Mouse (Mus musculus) cerebellum, adult 2 months (tissue): ENCODE measurements around the gene Ccr4. TPM values are rescaled to one million over a fixed set of nuclear protein-coding genes. Genes with fewer than 3 reads are reported as not detected.
"Not testable (repeated sequence)": the region's sequence is repeated elsewhere in the genome, so short reads cannot be mapped to it uniquely, and the experiment has no call there.

ENCODE experiments used
- DNase-seq, 2 experiments: peaks; one replicate each; pipeline ENCODE4 v3.0.0; 2021
- H3K27ac ChIP-seq: fragments of 200-500 bp; 2 replicates; pipeline ENCODE4 v1.5.1; 2012; ENCODE audit warnings: low read length, control low read depth, inconsistent platforms; ENCODE audit not compliant: insufficient read depth
- H3K27me3 ChIP-seq: fragments of 200-500 bp; 2 replicates; pipeline ENCODE4 v1.6.1; 2012; ENCODE audit warnings: inconsistent platforms, mild to moderate bottlenecking, low read length, moderate library complexity; ENCODE audit not compliant: control insufficient read depth, insufficient read depth
- H3K4me1 ChIP-seq: fragments of 200-500 bp; 2 replicates; pipeline ENCODE4 v1.6.1; 2011; ENCODE audit warnings: low read length; ENCODE audit not compliant: control insufficient read depth, insufficient read depth
- H3K4me3 ChIP-seq: fragments of 200-500 bp; replicated peaks from 2 replicates; pipeline ENCODE3; 2011; ENCODE audit warnings: mild to moderate bottlenecking, low read depth, low read length, control low read depth; ENCODE audit not compliant: insufficient read depth
- CTCF ChIP-seq: fragments of 200-500 bp; IDR thresholded peaks from 2 replicates; pipeline ENCODE4 v1.5.1; 2011; ENCODE audit warnings: low read depth, mild to moderate bottlenecking, control low read depth, low read length, moderate library complexity, borderline replicate concordance; ENCODE audit not compliant: insufficient read depth
- POLR2A ChIP-seq: fragments of 200-500 bp; IDR thresholded peaks from 2 replicates; pipeline ENCODE4 v1.6.1; 2011; ENCODE audit warnings: low read length, control low read depth, borderline replicate concordance; ENCODE audit not compliant: insufficient read depth
- WGBS: fragments of 180-500 bp; shearing (Covaris S2); methylation state at CpG from one replicate; pipeline ENCODE4 v1.1.7; 2018; 5-methylcytosine and 5-hydroxymethylcytosine counted together
- polyA plus RNA-seq: library from polyadenylated mRNA; depleted of rRNA; stranded (reverse); fragments of >200 nt; gene quantifications from 2 replicates; pipeline ENCODE4 v1.2.3, GENCODE M21; 2012

Gene Ccr4
- polyA plus RNA-seq, 1 experiment: not detected

- Histone ChIP-seq H3K4me3 (no peak overlapping the region), H3K27ac (no peak overlapping the region), H3K4me1 (no peaks in the 10 kb centered on the region), H3K27me3 (no peaks in the 10 kb centered on the region; the same call in 1 of the 2 replicates)
- WGBS: 12% methylated on average over 9 of the region's 9 CpGs
- no peak for DNase-seq
- TF ChIP-seq CTCF: no peak
- no peak for TF ChIP-seq POLR2A
Observed at GRCm38 (mm10) chr9:114528680-114529048, 23.9 kb upstream of the Ccr4 start.

- no peak for DNase-seq
- WGBS: 28% methylated on average over 17 of the region's 17 CpGs
- Histone ChIP-seq H3K4me3 (no peak overlapping the region), H3K4me1 (no peaks in the 10 kb centered on the region), H3K27me3 (no peaks in the 10 kb centered on the region; the same call in 1 of the 2 replicates), H3K27ac (no peak overlapping the region)
- TF ChIP-seq POLR2A: no peak
- no peak for TF ChIP-seq CTCF
Observed at GRCm38 (mm10) chr9:114527992-114528679, 23.4 kb upstream of the Ccr4 start.

DNA sequence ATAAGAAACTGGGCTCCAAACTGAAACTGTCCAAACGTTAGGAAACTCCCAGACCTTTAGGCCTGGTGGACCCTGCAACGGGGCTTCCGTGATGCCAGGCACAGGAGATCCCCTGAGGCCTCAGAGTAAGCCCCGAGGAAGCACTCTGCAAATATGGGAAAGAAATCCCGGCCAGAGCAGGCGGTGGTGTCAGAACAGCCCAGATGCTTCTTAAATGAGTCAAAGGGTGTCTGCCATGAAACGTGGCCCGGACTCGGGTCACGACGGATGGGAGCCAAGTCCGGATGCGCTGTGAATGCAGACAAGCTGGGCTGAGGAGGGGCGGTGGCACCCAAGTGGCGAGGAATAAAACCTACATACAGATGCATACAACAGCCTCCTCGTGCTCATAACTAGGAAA is 22.4 kb upstream of the Ccr4 start:
- no peak overlapping the region for H3K4me3 ChIP-seq
- H3K4me1 ChIP-seq: no peaks in the 10 kb centered on the region
- TF ChIP-seq CTCF (no peak), POLR2A (no peak)
- DNase-seq: no peak
- WGBS: 13% methylated on average over 16 of the region's 16 CpGs
- H3K27me3 ChIP-seq: no peaks in the 10 kb centered on the region; the same call in 1 of the 2 replicates
- H3K27ac ChIP-seq: no peak overlapping the region

DNA sequence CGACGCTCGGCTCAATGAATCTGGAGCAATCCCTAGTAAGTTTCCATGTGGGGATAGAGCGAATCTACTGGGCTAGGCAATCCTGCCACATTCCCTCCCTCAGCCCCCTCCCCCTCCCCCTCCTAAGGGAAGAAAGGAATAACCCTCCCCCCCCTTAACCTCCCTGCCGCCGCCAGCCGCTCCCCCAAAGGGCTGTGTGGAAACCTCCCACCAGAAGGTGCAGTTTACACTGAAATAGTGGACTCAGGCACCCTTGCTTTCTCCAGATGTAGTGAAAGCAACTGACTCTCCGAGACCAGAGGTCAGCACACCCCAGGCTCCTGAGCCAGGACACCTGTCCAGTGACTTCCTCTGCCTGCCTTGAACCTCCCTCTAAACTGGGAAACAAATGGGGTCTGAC is 21.9 kb upstream of the Ccr4 start:
- Histone ChIP-seq H3K4me3 (no peak overlapping the region), H3K27ac (no peak overlapping the region), H3K4me1 (no peaks in the 10 kb centered on the region), H3K27me3 (no peaks in the 10 kb centered on the region; the same call in 1 of the 2 replicates)
- no peak for DNase-seq
- 38% methylated on average over 8 of the region's 8 CpGs for WGBS
- TF ChIP-seq POLR2A: no peak
- TF ChIP-seq CTCF: no peak

DNA sequence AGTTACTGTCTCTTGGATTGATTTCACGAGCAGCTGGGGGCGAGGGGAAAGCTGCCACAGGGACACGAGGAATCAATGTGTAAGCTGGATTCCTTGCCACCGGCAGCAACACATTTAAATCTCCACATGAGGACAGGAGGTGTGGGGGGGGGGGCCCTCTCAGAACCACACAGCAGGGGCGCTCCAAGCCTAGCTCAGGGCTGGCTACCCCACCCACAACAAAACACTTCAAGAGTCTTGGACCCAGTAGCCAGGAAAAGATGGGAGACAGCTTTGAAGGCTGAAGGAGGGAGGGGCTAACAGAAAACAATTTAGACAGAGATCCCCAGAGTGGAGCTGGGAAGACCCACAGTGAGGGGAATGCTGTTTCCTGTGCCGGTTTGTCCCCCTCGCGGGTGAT is 21.2 kb upstream of the Ccr4 start:
- TF ChIP-seq CTCF: no peak
- TF ChIP-seq POLR2A: no peak
- WGBS: 7% methylated on average over 8 of the region's 8 CpGs
- no peaks in the 10 kb centered on the region; the same call in 1 of the 2 replicates for H3K27me3 ChIP-seq

DNA sequence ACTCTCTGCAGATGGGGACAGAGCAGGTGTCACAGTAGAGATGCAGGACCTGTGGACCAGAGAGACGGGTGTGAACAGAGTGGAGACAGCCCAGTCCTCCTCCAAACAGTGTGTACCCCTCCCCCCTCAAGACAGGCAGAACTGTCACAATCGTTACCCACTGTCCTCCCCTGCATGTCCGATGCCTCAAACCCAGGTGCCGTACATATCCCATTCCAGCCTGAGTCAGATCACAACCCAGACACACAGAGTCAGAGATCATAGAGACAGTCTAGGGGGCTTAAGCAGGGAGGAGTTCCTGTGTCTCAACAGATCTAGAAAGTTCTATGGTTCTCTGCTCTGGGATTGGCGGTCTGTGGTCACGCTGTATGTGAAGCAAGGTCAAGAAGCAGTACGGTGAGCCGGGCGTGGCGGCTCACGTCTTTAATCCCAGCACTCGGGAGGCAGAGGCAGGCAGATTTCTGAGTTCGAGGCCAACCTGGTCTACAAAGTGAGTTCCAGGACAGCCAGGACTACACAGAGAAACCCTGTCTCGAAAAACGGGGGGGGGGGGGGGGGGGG is 20.4 kb upstream of the Ccr4 start:
- Histone ChIP-seq H3K27me3 (no peaks in the 10 kb centered on the region; the same call in 1 of the 2 replicates), H3K4me1 (no peaks in the 10 kb centered on the region), H3K4me3 (no peak overlapping the region), H3K27ac (no peak overlapping the region)
- no peak for DNase-seq
- WGBS: 80% methylated on average over 15 of the region's 15 CpGs
- TF ChIP-seq POLR2A (no peak), CTCF (no peak)

More for the DNA sequence above, 21.2 kb upstream of the Ccr4 start:
- DNase-seq: no peak
- no peak overlapping the region for H3K4me3 ChIP-seq
- no peak overlapping the region for H3K27ac ChIP-seq
- H3K4me1 ChIP-seq: no peaks in the 10 kb centered on the region

- Histone ChIP-seq H3K4me1 (no peaks in the 10 kb centered on the region), H3K27me3 (no peaks in the 10 kb centered on the region), H3K27ac (no peak overlapping the region), H3K4me3 (no peak overlapping the region)
- DNase-seq: no peak
- WGBS: 92% methylated on average over 9 of the region's 9 CpGs
- no peak for TF ChIP-seq CTCF
- TF ChIP-seq POLR2A: no peak
Observed at GRCm38 (mm10) chr9:114522501-114522900, 17.8 kb upstream of the Ccr4 start.

- DNase-seq: no peak
Observed at GRCm38 (mm10) chr9:114522041-114522440, 17.3 kb upstream of the Ccr4 start.

DNA sequence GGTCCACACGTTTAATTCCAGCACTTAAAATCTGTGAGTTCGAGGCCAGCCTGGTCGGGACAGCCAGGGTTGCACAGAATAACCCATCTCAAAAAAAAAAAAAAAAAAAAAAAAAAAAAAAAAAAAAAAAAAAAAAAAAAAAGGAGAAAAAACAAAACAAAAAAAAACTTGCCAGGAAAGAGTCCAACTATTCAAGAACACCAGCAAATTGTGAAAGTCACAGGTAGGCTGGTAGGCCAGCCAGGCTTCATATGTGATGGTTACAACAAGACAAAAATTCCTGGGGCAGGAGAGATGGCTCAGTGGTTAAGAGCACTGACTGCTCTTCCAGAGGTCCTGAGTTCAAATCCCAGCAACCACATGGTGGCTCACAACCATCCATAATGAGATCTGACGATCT is 15.8 kb upstream of the Ccr4 start:
- not testable (repeated sequence) for DNase-seq, H3K4me1 ChIP-seq, H3K4me3 ChIP-seq, H3K27ac ChIP-seq, H3K27me3 ChIP-seq
- WGBS: 67% methylated on average over 4 of the region's 4 CpGs

More at GRCm38 (mm10) chr9:114522041-114522440, 17.3 kb upstream of the Ccr4 start:
- H3K4me3 ChIP-seq: no peak overlapping the region
- TF ChIP-seq CTCF (no peak), POLR2A (no peak)
- H3K27ac ChIP-seq: no peak overlapping the region
- no peaks in the 10 kb centered on the region for H3K4me1 ChIP-seq
- 65% methylated on average over 5 of the region's 5 CpGs for WGBS
- no peaks in the 10 kb centered on the region for H3K27me3 ChIP-seq
